Mouse (Mus musculus) frontal cortex, postnatal 14 days (tissue): Measurements from ENCODE around the gene Cfap126.
A peak's percentile ranks its signal among the peaks of the same experiment; 100 is the strongest.
"Not testable (repeated sequence)": the region's sequence is repeated elsewhere in the genome, so short reads cannot be mapped to it uniquely, and the experiment has no call there.

Source experiments
- DNase-seq, 2 experiments: peaks; one replicate each; pipeline ENCODE4 v3.0.0; 2022; ENCODE audit warnings: low spot score in 2 of 2

The Cfap126 gene

DNA sequence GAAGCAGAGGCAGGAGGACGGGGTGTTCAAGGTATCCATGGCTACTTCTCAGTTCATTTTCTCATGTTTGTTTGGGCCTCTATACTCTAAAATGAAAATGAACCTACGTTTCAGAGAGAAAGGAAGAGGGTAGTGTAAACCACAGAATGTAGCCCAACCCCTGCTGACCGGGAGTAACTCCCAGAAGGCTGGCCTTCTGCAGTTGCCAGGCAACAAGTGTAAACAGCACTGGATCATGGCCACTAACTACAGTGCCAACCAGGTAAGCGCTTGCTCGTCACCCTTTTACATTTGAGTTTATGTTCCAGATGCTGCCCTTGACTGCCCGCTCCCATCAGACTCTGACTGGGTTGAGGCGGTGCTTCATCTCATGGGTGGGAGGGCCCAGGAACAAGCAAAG lies 9.2 kb downstream of the Cfap126 start:
- DNase-seq, result no peak

GRCm38 (mm10) chr1:171124398-171124797 lies 10.7 kb downstream of the Cfap126 start:
- DNase-seq, result no peak

- peak; percentile 21 to 63 for DNase-seq
Observed at GRCm38 (mm10) chr1:171129251-171129650, 15.5 kb downstream of the Cfap126 start.

DNA sequence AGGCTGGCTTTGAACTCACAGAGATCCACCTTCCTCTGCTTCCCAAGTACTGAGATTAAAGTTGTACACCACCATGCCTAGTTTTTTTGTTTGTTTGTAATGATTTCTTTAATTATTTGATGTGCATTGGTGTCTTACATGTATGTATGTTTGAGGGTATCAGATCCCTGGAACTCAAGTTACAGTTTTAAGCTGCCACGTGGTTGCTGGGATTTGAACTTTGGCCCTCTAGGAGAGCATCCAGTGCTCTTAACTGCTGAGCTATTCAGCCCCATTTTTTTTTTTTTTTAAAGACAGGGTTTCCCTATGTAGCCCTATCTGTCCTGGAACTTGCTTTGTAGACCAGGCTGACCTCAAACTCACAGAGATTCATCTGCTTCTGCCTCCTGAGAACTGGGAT lies 17.3 kb downstream of the Cfap126 start:
- DNase-seq, result no peak

DNA sequence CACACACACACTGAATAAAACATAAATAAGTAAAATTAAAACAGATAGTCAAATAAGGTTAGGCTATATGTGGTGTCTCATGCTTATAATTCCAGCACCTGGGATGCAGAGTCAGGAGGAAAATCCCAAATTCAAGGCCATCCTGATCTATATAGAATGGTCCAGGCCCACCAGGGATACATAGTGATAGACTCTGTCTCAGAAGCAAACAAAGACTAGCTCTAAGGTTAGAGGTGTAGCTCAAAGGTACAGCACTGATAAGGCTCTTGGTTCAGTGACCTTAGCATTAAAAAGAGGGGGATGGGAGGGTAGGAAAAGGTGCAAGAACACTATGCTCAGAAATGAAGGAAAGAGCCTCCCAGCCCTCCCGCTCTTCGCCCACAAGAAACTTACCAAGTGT lies 21.9 kb downstream of the Cfap126 start:
- DNase-seq, result no peak

GRCm38 (mm10) chr1:171137486-171138155 lies 23.9 kb downstream of the Cfap126 start:
- DNase-seq, result not testable (repeated sequence)

- DNase-seq, result not testable (repeated sequence)
Observed at GRCm38 (mm10) chr1:171142981-171143380, 29.3 kb downstream of the Cfap126 start.

- peak; percentile 90 to 95 for DNase-seq
Observed at GRCm38 (mm10) chr1:171149974-171150760, 36.4 kb downstream of the Cfap126 start, which contains the start of the genes Sdhc and Mpz. TSS of gene Sdhc (minus strand) at chr1:171150603. TSS of gene Mpz (plus strand) at chr1:171150711.

GRCm38 (mm10) chr1:171150838-171151391 lies 37.2 kb downstream of the Cfap126 start:
- peak in 1 of 2 experiments; percentile 19 for DNase-seq

DNA sequence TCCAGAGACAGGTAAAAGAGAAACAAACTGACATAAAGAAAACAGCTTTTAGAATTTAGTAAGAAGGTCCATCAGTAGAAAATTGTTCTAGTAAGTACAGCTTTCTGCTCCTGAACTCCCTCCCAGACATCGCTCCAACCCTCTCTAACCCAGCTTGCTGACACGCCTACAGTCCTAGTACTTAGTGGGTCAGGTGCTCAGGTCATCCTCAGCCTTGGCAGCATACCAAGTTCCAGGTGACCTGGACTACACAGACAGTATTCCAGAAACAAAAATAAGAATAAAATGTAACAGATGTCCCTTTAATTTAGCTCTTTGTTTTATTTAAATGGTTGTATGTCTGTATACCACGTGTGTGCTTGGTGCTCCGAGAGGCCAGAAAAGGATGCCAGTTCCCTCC lies 38.2 kb downstream of the Cfap126 start:
- DNase-seq, result no peak

DNA sequence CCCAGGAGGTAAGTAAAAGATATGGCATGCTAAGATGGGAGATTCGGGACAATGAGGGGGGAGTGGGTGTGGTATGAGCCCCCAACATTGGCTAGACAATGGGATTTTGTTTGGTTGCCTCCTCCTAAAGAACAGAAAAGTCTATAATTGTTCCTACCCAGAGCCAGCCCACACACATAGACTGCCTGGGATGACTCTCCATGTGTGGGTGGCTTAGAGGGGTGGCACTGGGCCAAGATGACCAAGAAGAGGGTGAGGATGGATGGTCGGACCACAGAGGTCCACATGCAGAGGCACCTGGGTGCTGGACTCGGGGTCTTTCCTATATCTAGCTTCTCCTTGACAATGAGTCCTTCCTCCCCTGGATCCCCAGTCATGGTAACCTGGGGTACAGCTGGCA lies 42.9 kb downstream of the Cfap126 start:
- no peak for DNase-seq

DNA sequence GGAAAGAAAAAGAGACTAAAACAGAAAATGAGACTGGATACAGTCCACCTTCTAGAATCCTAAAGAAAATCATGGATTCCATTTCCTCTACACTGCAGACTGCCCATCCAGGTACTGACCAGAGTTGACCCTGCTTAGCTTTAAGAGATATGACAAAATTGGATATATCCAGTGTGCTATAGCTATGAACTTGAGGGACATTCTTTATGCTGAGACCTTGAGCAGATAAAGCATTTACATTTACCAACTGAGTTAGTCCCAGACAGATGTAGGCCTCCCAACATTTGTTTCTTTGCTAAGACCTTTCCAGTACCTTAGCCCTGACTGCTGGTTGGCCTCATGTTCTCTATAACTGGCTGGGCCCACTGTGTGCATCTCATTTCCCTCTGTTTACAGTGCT lies 44.2 kb downstream of the Cfap126 start:
- no peak for DNase-seq

GRCm38 (mm10) chr1:171159485-171159975 lies 45.8 kb downstream of the Cfap126 start:
- no peak for DNase-seq

DNA sequence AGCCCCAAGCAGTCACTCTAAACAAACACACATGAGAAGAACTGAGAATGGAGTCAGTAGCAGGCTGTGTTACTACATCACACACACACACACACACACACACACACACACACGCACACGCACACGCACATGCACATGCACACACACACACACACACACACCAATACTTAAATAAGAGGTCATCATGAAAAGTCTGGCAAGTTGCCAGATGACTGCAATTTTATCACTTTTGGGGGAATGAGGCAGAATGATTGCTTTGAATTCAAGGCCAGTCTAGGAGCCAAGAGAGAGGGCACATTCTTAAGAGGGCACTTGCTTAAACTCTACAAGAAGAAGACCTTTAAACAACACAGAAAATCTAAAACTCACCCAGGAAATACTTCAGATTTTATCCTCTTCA lies 48.8 kb downstream of the Cfap126 start:
- no peak for DNase-seq

DNA sequence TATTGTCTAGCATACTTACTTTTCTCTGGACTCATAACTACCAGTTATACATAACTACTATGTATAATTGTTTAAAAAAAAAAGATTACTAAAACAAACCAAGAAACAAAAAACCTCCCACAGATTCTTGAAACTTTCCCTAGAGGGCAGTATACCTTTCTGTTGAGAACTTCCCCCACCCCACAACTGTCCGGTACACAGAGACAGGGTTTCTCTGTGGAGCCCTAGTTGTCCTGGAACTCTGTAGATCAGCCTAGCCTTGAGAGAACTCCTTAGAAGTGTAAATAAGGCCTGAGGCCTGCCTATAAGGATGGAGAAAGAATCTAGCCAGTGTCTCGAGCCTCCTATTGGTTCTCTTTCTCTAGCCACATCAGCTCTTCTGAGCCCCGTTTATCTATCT lies 50.5 kb downstream of the Cfap126 start:
- no peak for DNase-seq

DNA sequence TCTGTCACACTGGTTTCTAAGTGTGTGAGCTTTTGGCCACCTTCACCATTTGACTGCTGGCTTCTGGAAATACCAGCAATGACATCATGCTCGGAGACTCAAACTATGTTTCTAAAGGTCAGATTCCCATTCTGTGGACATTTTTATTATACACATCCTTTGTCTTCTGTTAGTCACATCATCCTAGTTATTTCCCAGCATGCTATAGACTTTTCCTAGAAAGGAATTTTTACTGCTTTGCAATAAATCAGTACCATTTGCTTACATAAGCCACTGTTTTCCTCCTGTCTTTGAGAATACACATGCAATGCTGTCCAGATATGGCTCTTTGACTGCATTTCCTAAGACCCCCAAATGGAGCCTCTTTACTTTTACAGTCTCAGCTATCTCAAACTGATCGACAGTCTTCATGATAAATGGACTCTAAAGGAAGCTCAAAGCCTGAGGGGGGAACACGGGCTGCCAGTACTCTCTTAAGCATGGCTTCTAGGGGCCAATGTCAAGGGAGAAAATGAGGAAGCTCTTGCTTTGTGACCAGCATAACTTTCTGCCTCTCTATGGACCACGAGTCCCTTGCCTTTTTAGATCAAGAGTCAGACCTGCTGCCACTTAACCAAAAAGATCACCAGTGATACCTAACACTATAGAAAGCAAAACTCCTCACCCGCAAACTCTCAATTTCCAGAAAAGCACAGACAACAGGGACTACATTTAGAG lies 52.1 kb downstream of the Cfap126 start:
- no peak for DNase-seq

- DNase-seq, result no peak
Observed at GRCm38 (mm10) chr1:171168906-171169305, 55.2 kb downstream of the Cfap126 start.

- DNase-seq, result no peak
Observed at GRCm38 (mm10) chr1:171169913-171170312, 56.2 kb downstream of the Cfap126 start.

DNA sequence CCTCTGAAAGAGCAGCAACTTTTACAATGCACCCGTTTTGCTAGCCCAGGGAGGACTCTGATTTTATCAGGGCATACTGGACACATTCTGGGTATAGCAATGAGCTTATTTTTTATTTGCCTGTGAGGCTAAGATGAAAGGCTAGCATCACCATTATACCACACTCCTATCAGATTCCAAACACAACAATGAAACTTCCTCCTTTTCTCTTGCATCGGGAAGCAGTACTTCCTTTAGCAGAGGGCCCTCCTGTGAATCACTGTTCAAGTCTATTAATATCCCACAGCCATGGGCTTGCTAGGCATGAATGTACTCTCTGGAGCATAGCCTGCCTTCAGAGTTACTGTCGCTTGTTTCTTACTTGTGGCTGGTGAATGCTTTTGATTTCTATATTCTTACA lies 57.4 kb downstream of the Cfap126 start:
- DNase-seq, result no peak

- DNase-seq, result no peak
Observed at GRCm38 (mm10) chr1:171172779-171173178, 59.1 kb downstream of the Cfap126 start.
